Mouse (Mus musculus): ENCODE measurements around the gene Inhba.

The Inhba gene

GRCm38 (mm10) chr13:16011372-16012242 lies at the start of gene Inhba:
Inhba (plus strand) TSS chr13:16011851.
- in situ Hi-C loops (cut with MboI; ENCODE audit: low pct_unique_long_range_greater_than_20kb in 1 of 2, low sequenced_read_pairs in 2 of 2, unreplicated experiment in 1 of 2): no loop called here

- in situ Hi-C loops (cut with MboI; ENCODE audit: low pct_unique_long_range_greater_than_20kb in 1 of 2, low sequenced_read_pairs in 2 of 2, unreplicated experiment in 1 of 2): no loop called here
Measured at GRCm38 (mm10) chr13:15976584-15976983, 35.1 kb upstream of the Inhba start.

- in situ Hi-C loops (cut with MboI; ENCODE audit: low pct_unique_long_range_greater_than_20kb in 1 of 2, low sequenced_read_pairs in 2 of 2, unreplicated experiment in 1 of 2): no loop called here
Measured at GRCm38 (mm10) chr13:15979551-15979950, 32.1 kb upstream of the Inhba start.

GRCm38 (mm10) chr13:15982041-15982440 lies 29.6 kb upstream of the Inhba start:
- in situ Hi-C loops (cut with MboI; ENCODE audit: low pct_unique_long_range_greater_than_20kb in 1 of 2, low sequenced_read_pairs in 2 of 2, unreplicated experiment in 1 of 2): no loop called here

GRCm38 (mm10) chr13:15985761-15986160 lies 25.9 kb upstream of the Inhba start:
- in situ Hi-C loops (cut with MboI; ENCODE audit: low pct_unique_long_range_greater_than_20kb in 1 of 2, low sequenced_read_pairs in 2 of 2, unreplicated experiment in 1 of 2): no loop called here

GRCm38 (mm10) chr13:15986172-15986571 lies 25.5 kb upstream of the Inhba start:
- in situ Hi-C loops (cut with MboI; ENCODE audit: low pct_unique_long_range_greater_than_20kb in 1 of 2, low sequenced_read_pairs in 2 of 2, unreplicated experiment in 1 of 2): no loop called here

- in situ Hi-C loops (cut with MboI; ENCODE audit: low pct_unique_long_range_greater_than_20kb in 1 of 2, low sequenced_read_pairs in 2 of 2, unreplicated experiment in 1 of 2): no loop called here
Measured at GRCm38 (mm10) chr13:15995314-15995713, 16.3 kb upstream of the Inhba start.

GRCm38 (mm10) chr13:16005517-16005916 lies 6.1 kb upstream of the Inhba start:
- in situ Hi-C loops (cut with MboI; ENCODE audit: low pct_unique_long_range_greater_than_20kb in 1 of 2, low sequenced_read_pairs in 2 of 2, unreplicated experiment in 1 of 2): no loop called here

GRCm38 (mm10) chr13:16007748-16008147 lies 3.9 kb upstream of the Inhba start:
- in situ Hi-C loops (cut with MboI; ENCODE audit: low pct_unique_long_range_greater_than_20kb in 1 of 2, low sequenced_read_pairs in 2 of 2, unreplicated experiment in 1 of 2): no loop called here

- in situ Hi-C loops (cut with MboI; ENCODE audit: low pct_unique_long_range_greater_than_20kb in 1 of 2, low sequenced_read_pairs in 2 of 2, unreplicated experiment in 1 of 2): no loop called here
Measured at GRCm38 (mm10) chr13:16008348-16008747, 3.3 kb upstream of the Inhba start.

GRCm38 (mm10) chr13:16009766-16010465 lies 1.7 kb upstream of the Inhba start:
- in situ Hi-C loops (cut with MboI; ENCODE audit: low pct_unique_long_range_greater_than_20kb in 1 of 2, low sequenced_read_pairs in 2 of 2, unreplicated experiment in 1 of 2): no loop called here

GRCm38 (mm10) chr13:16010586-16010985 lies 1.1 kb upstream of the Inhba start:
- in situ Hi-C loops (cut with MboI; ENCODE audit: low pct_unique_long_range_greater_than_20kb in 1 of 2, low sequenced_read_pairs in 2 of 2, unreplicated experiment in 1 of 2): no loop called here

GRCm38 (mm10) chr13:16012243-16012887 lies 714 bp downstream of the Inhba start:
- in situ Hi-C loops (cut with MboI; ENCODE audit: low pct_unique_long_range_greater_than_20kb in 1 of 2, low sequenced_read_pairs in 2 of 2, unreplicated experiment in 1 of 2): no loop called here

GRCm38 (mm10) chr13:16014166-16014565 lies 2.5 kb downstream of the Inhba start:
- in situ Hi-C loops (cut with MboI; ENCODE audit: low pct_unique_long_range_greater_than_20kb in 1 of 2, low sequenced_read_pairs in 2 of 2, unreplicated experiment in 1 of 2): no loop called here

GRCm38 (mm10) chr13:16016506-16016905 lies 4.9 kb downstream of the Inhba start:
- in situ Hi-C loops (cut with MboI; ENCODE audit: low pct_unique_long_range_greater_than_20kb in 1 of 2, low sequenced_read_pairs in 2 of 2, unreplicated experiment in 1 of 2): no loop called here

GRCm38 (mm10) chr13:16017338-16017737 lies 5.7 kb downstream of the Inhba start:
- in situ Hi-C loops (cut with MboI; ENCODE audit: low pct_unique_long_range_greater_than_20kb in 1 of 2, low sequenced_read_pairs in 2 of 2, unreplicated experiment in 1 of 2): no loop called here

GRCm38 (mm10) chr13:16017777-16018176 lies 6.1 kb downstream of the Inhba start:
- in situ Hi-C loops (cut with MboI; ENCODE audit: low pct_unique_long_range_greater_than_20kb in 1 of 2, low sequenced_read_pairs in 2 of 2, unreplicated experiment in 1 of 2): no loop called here

GRCm38 (mm10) chr13:16018807-16019510 lies 7.3 kb downstream of the Inhba start:
- in situ Hi-C loops (cut with MboI; ENCODE audit: low pct_unique_long_range_greater_than_20kb in 1 of 2, low sequenced_read_pairs in 2 of 2, unreplicated experiment in 1 of 2): no loop called here

- in situ Hi-C loops (cut with MboI; ENCODE audit: low pct_unique_long_range_greater_than_20kb in 1 of 2, low sequenced_read_pairs in 2 of 2, unreplicated experiment in 1 of 2): no loop called here
Measured at GRCm38 (mm10) chr13:16020659-16021058, 9.0 kb downstream of the Inhba start.
